Mouse (Mus musculus): ENCODE data around the gene Rnf39. TPM values are rescaled to one million over a fixed set of nuclear protein-coding genes. Genes with fewer than 3 reads are reported as not detected.
A peak's percentile ranks its signal among the peaks of the same experiment; 100 is the strongest.

Rnf39 gene
- total and polyA plus RNA-seq, 3 experiments: 0.18 TPM; not detected in 2

DNA sequence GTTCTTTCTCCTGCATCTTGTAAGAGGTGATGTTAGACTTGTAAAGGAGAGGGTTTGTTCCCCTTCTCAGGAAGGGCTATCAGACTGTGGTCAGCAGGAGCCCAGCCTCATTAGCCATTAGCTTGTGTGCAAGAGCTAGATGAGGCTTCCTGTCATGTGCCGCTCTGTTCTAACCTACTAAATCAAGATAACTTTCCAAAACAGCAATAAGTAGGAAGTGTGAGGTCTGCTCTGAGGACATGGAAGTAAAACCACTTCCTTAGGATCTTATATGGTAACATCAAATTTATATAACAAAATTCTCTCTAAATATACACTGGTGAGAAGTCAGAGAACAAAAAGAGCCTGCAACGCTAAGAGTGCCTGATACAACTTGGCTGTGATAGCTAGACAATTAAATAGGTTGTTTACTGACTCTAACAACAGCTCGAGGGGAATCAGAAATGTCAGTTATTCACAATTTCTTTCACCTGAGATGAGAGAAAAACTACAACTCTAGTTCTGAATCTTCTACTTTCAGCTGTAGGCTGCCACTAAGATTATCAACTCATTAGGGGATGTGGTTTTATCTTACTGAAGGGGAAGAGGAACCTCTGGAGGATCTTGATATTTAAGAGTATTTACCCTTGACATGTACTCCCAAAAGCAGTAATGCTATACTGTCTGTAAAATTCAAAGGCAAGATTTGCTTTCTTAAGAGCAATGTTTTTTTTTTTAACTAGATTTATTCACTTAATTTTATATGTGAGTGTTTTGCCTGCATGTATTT is 49.8 kb downstream of the Rnf39 start (continued):
- TF ChIP-seq NELFE (IDR thresholded peaks at IDR 0.05; ENCODE audit: low read depth, low read length) (no peak), MYC (IDR thresholded peaks at IDR 0.05; ENCODE audit: low read depth, low read length) (no peak), HCFC1 (IDR thresholded peaks at IDR 0.05; ENCODE audit: low read depth, low read length) (no peak)

DNA sequence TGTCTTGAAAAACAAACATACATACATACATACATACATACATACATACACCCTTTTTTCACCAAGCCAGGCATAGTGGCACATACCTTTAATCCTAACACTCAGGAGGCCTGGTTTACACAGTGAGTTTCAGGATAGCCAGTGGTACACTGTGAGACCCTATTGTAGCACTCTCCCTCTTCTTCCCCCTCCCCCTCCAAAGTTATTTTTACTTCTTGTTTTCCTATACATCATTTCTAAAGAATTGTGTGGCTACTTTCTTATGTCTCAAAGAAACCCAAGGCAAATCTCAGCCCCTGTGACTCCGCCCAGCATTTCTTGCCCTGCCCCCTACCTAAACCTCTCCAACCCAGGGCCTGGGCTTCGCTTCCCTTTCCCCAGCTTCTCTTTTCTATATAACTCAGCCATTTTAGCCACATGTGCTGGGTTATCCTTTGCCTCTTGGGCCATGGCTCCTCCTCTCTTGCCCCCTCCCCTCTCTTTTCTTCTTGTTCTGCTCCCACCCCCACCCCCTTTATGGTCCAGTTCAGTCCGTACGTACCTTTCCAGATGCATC is 51.1 kb downstream of the Rnf39 start:
- DNase-seq (ENCODE audit: low read depth, low spot score): peak; percentile 18
- H3K9me3 ChIP-seq (replicated peaks; ENCODE audit: insufficient read depth, low read length): no peaks in the 10 kb centered on the region
- no peak overlapping the region for H3K9ac ChIP-seq (ENCODE audit: control insufficient read depth, low read depth, low read length, poor library complexity, severe bottlenecking)
- no peaks in the 10 kb centered on the region for H3K79me2 ChIP-seq (ENCODE audit: control insufficient read depth, insufficient read depth, low read length, poor library complexity)
- TF ChIP-seq POLR2AphosphoS5 (IDR thresholded peaks at IDR 0.05; ENCODE audit: borderline replicate concordance, low read depth, low read length) (no peak), ZMIZ1 (IDR thresholded peaks at IDR 0.05; ENCODE audit: low read depth, low read length) (no peak), KAT2A (conservative IDR thresholded peaks at IDR 0.05; ENCODE audit: low read depth, low read length) (no peak), CHD2 (IDR thresholded peaks at IDR 0.05; ENCODE audit: low read length) (no peak), MAFK (IDR thresholded peaks at IDR 0.05; ENCODE audit: borderline replicate concordance, low read depth, low read length) (no peak), ELF1 (IDR thresholded peaks at IDR 0.05; ENCODE audit: low read depth, low read length) (no peak), JUND (IDR thresholded peaks at IDR 0.05; ENCODE audit: low read depth, low read length) (no peak), E2F4 (IDR thresholded peaks at IDR 0.05; ENCODE audit: borderline replicate concordance, low read depth, low read length) (no peak), MYB (IDR thresholded peaks at IDR 0.05; ENCODE audit: low read depth, low read length) (no peak), ZNF384 (IDR thresholded peaks at IDR 0.05; ENCODE audit: low read depth, low read length) (no peak), HCFC1 (IDR thresholded peaks at IDR 0.05; ENCODE audit: low read depth, low read length) (no peak), ETS1 (IDR thresholded peaks at IDR 0.05; ENCODE audit: low read depth, low read length) (no peak)
- H3K27ac ChIP-seq (ENCODE audit: control insufficient read depth, low read depth, low read length): no peak overlapping the region
- H3K4me1 ChIP-seq (ENCODE audit: control insufficient read depth in 1 of 2, insufficient read depth in 2 of 2, low read length in 2 of 2): peaks cover 3 to 8% of the 10 kb centered on the region in 2 experiments; a peak in 2 of 4 replicates
- no peaks in the 10 kb centered on the region for H3K27me3 ChIP-seq (ENCODE audit: control insufficient read depth in 1 of 2, insufficient read depth in 2 of 2, low read length in 2 of 2)
- no peak overlapping the region for H3K4me3 ChIP-seq (ENCODE audit: control insufficient read depth in 1 of 2, insufficient read depth in 1 of 2, low read depth in 2 of 2, low read length in 2 of 2)
- peaks cover 0 to 11% of the 10 kb centered on the region in 2 experiments; a peak in 2 of 4 replicates for H3K36me3 ChIP-seq (ENCODE audit: control insufficient read depth in 1 of 2, insufficient read depth in 2 of 2, low read length in 2 of 2)

DNA sequence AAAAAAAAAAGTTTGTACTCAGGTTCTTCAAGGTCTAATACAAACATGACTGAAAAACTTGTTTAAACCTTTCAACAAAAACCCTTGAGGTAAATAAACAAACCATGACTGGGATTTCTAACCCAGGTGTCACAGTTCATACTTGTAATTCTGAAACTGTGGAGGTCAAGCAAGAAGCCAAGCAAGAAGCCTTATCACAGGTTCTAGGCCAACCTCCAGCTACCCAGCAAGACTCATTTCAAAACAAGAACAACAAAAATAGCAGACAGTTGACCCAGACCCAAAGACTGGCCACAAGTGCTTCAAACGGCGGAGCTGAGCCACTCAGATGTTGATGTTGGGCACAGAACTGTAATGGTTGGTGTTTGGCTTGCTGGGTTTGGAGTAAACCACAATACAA is 51.8 kb downstream of the Rnf39 start:
- no peak overlapping the region for H3K27ac ChIP-seq (ENCODE audit: control insufficient read depth, low read depth, low read length)
- no peak overlapping the region for H3K9ac ChIP-seq (ENCODE audit: control insufficient read depth, low read depth, low read length, poor library complexity, severe bottlenecking)

More for the DNA sequence above, 51.8 kb downstream of the Rnf39 start:
- Histone ChIP-seq H3K9me3 (replicated peaks; ENCODE audit: insufficient read depth, low read length) (no peaks in the 10 kb centered on the region), H3K27me3 (ENCODE audit: control insufficient read depth in 1 of 2, insufficient read depth in 2 of 2, low read length in 2 of 2) (no peaks in the 10 kb centered on the region), H3K36me3 (ENCODE audit: control insufficient read depth in 1 of 2, insufficient read depth in 2 of 2, low read length in 2 of 2) (peaks cover 0 to 11% of the 10 kb centered on the region in 2 experiments; a peak in 2 of 4 replicates), H3K79me2 (ENCODE audit: control insufficient read depth, insufficient read depth, low read length, poor library complexity) (no peaks in the 10 kb centered on the region), H3K4me1 (ENCODE audit: control insufficient read depth in 1 of 2, insufficient read depth in 2 of 2, low read length in 2 of 2) (peaks cover 3 to 8% of the 10 kb centered on the region in 2 experiments; a peak in 2 of 4 replicates), H3K4me3 (ENCODE audit: control insufficient read depth in 1 of 2, insufficient read depth in 1 of 2, low read depth in 2 of 2, low read length in 2 of 2) (no peak overlapping the region)
- DNase-seq (ENCODE audit: low read depth, low spot score): no peak
- no peak for TF ChIP-seq MAX (IDR thresholded peaks at IDR 0.05; ENCODE audit: low read length)
- no peak for TF ChIP-seq EP300 (IDR thresholded peaks at IDR 0.05; ENCODE audit: low read depth in 1 of 2, low read length in 2 of 2)
- TF ChIP-seq SIN3A (IDR thresholded peaks at IDR 0.05; ENCODE audit: low read length): no peak
- no peak for TF ChIP-seq TAL1 (IDR thresholded peaks at IDR 0.05; ENCODE audit: low read length)
- TF ChIP-seq NELFE (IDR thresholded peaks at IDR 0.05; ENCODE audit: low read depth, low read length): no peak
- no peak for TF ChIP-seq GATA1 (IDR thresholded peaks at IDR 0.05; ENCODE audit: low read depth, low read length)
- no peak for TF ChIP-seq MXI1 (IDR thresholded peaks at IDR 0.05; ENCODE audit: low read depth, low read length)
- TF ChIP-seq KAT2A (conservative IDR thresholded peaks at IDR 0.05; ENCODE audit: low read depth, low read length): no peak

Data from MEL (cell line).